Mouse (Mus musculus): ENCODE measurements around the gene Clec12b. TPM values are rescaled to one million over a fixed set of nuclear protein-coding genes. Genes with fewer than 3 reads are reported as not detected.

Gene Clec12b
- polyA plus RNA-seq, 1 experiment = not detected

DNA sequence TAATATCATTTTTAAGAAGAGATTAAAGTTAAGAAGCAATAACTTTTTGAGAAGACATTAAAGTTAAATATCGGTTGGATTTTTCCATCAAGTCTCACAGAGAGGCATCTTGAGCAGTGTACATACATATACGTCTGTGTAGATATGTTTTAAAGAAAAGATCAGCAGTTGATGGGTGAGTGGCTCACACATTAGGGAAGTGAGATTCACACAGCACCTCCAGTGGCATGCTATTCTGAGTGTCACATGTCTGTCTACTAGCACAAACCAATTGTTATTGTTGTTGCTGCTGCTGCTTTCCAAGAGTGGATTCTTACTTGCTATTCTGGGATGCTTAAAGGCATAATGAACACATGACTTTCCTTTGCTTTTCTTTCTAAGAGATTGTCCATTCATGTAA, 16.7 kb upstream of the Clec12b start:
- no peak overlapping the region for H3ac ChIP-seq (ENCODE audit: control insufficient read depth, insufficient read length)
- no peaks in the 10 kb centered on the region for H3K27me3 ChIP-seq (ENCODE audit: control insufficient read depth, insufficient read depth, insufficient read length)
- H3K79me2 ChIP-seq (ENCODE audit: control insufficient read depth, insufficient read depth) = no peaks in the 10 kb centered on the region
- H3K4me3 ChIP-seq = no peak overlapping the region
- H3K36me3 ChIP-seq (ENCODE audit: control insufficient read depth, insufficient read depth) = no peaks in the 10 kb centered on the region
- no peak overlapping the region for H3K4me2 ChIP-seq (ENCODE audit: low read depth)
- no peak for TF ChIP-seq CEBPB (IDR thresholded peaks at IDR 0.05; ENCODE audit: insufficient read depth, poor library complexity, severe bottlenecking)
- no peak for TF ChIP-seq E2F4 (IDR thresholded peaks at IDR 0.05; ENCODE audit: insufficient read depth)
- no peak for TF ChIP-seq TCF12 (IDR thresholded peaks at IDR 0.05; ENCODE audit: insufficient read depth, poor library complexity, severe bottlenecking)
- TF ChIP-seq MYOG (IDR thresholded peaks at IDR 0.05; ENCODE audit: control insufficient read depth in 1 of 3, insufficient read depth in 1 of 3, insufficient read length in 2 of 3, low read depth in 2 of 3) = no peak
- no peak for TF ChIP-seq POLR2AphosphoS2 (IDR thresholded peaks at IDR 0.05; ENCODE audit: insufficient read length, low read depth)
- TF ChIP-seq USF1 (IDR thresholded peaks at IDR 0.05; ENCODE audit: low read depth) = no peak
- no peak for TF ChIP-seq MAX (IDR thresholded peaks at IDR 0.05; ENCODE audit: low read depth)
- no peak for TF ChIP-seq TCF3 (IDR thresholded peaks at IDR 0.05; ENCODE audit: insufficient read length, low read depth)
- TF ChIP-seq SRF (IDR thresholded peaks at IDR 0.05; ENCODE audit: control insufficient read depth, insufficient read length, low read depth) = no peak
- no peak for TF ChIP-seq POLR2A (IDR thresholded peaks at IDR 0.05; ENCODE audit: insufficient read length, low read depth)
- TF ChIP-seq REST (IDR thresholded peaks at IDR 0.05; ENCODE audit: insufficient read depth, insufficient read length) = no peak
- TF ChIP-seq MYOD1 (IDR thresholded peaks at IDR 0.05; ENCODE audit: control insufficient read depth in 1 of 3, insufficient read length in 2 of 3, low read depth in 2 of 3) = no peak

DNA sequence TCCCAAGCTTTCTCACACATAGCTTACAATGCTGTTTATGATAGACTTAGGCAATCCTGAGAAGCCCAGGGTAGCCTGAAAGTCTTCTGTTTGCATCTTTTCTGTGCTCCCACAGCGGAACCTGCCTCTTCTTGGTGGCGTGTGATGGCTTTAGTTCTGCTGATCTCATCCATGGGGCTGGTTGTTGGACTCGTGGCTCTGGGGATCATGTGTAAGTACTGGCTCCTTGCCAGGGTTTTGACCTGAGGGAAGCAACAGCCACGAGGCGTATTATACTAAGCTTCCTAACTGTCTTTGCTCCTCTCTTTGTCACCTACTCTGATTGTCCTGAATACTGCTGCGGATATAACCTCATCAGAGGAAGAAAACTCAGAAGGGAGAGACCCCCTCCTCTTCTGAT, 14.3 kb upstream of the Clec12b start:
- no peak overlapping the region for H3K4me2 ChIP-seq (ENCODE audit: low read depth)
- no peak overlapping the region for H3K4me3 ChIP-seq
- no peaks in the 10 kb centered on the region for H3K36me3 ChIP-seq (ENCODE audit: control insufficient read depth, insufficient read depth)
- no peak overlapping the region for H3ac ChIP-seq (ENCODE audit: control insufficient read depth, insufficient read length)
- no peaks in the 10 kb centered on the region for H3K27me3 ChIP-seq (ENCODE audit: control insufficient read depth, insufficient read depth, insufficient read length)
- no peaks in the 10 kb centered on the region for H3K79me2 ChIP-seq (ENCODE audit: control insufficient read depth, insufficient read depth)
- TF ChIP-seq POLR2AphosphoS2 (IDR thresholded peaks at IDR 0.05; ENCODE audit: insufficient read length, low read depth) = no peak
- no peak for TF ChIP-seq MYOG (IDR thresholded peaks at IDR 0.05; ENCODE audit: control insufficient read depth in 1 of 3, insufficient read depth in 1 of 3, insufficient read length in 2 of 3, low read depth in 2 of 3)
- TF ChIP-seq REST (IDR thresholded peaks at IDR 0.05; ENCODE audit: insufficient read depth, insufficient read length) = no peak
- TF ChIP-seq USF1 (IDR thresholded peaks at IDR 0.05; ENCODE audit: low read depth) = no peak
- TF ChIP-seq SRF (IDR thresholded peaks at IDR 0.05; ENCODE audit: control insufficient read depth, insufficient read length, low read depth) = no peak
- TF ChIP-seq POLR2A (IDR thresholded peaks at IDR 0.05; ENCODE audit: insufficient read length, low read depth) = no peak
- no peak for TF ChIP-seq MYOD1 (IDR thresholded peaks at IDR 0.05; ENCODE audit: control insufficient read depth in 1 of 3, insufficient read length in 2 of 3, low read depth in 2 of 3)
- TF ChIP-seq TCF12 (IDR thresholded peaks at IDR 0.05; ENCODE audit: insufficient read depth, poor library complexity, severe bottlenecking) = no peak
- no peak for TF ChIP-seq TCF3 (IDR thresholded peaks at IDR 0.05; ENCODE audit: insufficient read length, low read depth)
- no peak for TF ChIP-seq MAX (IDR thresholded peaks at IDR 0.05; ENCODE audit: low read depth)
- no peak for TF ChIP-seq E2F4 (IDR thresholded peaks at IDR 0.05; ENCODE audit: insufficient read depth)
- TF ChIP-seq CEBPB (IDR thresholded peaks at IDR 0.05; ENCODE audit: insufficient read depth, poor library complexity, severe bottlenecking) = no peak

DNA sequence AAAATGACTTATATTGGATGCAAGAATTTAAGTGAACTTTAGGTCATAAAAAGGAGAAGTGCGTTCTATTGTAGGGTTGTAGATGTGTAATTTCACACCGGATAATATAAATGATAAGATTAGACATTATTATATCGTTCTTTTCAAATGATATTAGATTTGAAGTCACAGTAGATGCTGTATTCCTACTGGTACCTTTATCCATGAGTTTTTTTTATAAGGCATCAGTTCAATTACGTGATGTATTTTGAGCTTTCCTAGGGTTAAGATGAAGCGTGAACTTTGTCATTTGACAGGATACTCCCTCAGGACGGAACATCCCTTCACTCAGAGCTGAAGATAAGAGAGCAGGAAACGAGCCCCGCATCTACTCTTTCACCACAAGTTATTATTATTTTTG, 11.3 kb upstream of the Clec12b start, which contains the start of gene Clec1b:
Gene Clec1b, plus strand, starts transcription at position 301 of the 400 bp plus-strand sequence.
- H3K4me3 ChIP-seq = no peak within 1 kb of the TSS
- no peak for TF ChIP-seq E2F4 (IDR thresholded peaks at IDR 0.05; ENCODE audit: insufficient read depth)
- no peak for TF ChIP-seq POLR2AphosphoS2 (IDR thresholded peaks at IDR 0.05; ENCODE audit: insufficient read length, low read depth)
- TF ChIP-seq REST (IDR thresholded peaks at IDR 0.05; ENCODE audit: insufficient read depth, insufficient read length) = no peak
- TF ChIP-seq POLR2A (IDR thresholded peaks at IDR 0.05; ENCODE audit: insufficient read length, low read depth) = no peak
- TF ChIP-seq TCF3 (IDR thresholded peaks at IDR 0.05; ENCODE audit: insufficient read length, low read depth) = no peak
- no peak for TF ChIP-seq USF1 (IDR thresholded peaks at IDR 0.05; ENCODE audit: low read depth)
- no peak for TF ChIP-seq TCF12 (IDR thresholded peaks at IDR 0.05; ENCODE audit: insufficient read depth, poor library complexity, severe bottlenecking)
- TF ChIP-seq MYOD1 (IDR thresholded peaks at IDR 0.05; ENCODE audit: control insufficient read depth in 1 of 3, insufficient read length in 2 of 3, low read depth in 2 of 3) = no peak
- no peak for TF ChIP-seq SRF (IDR thresholded peaks at IDR 0.05; ENCODE audit: control insufficient read depth, insufficient read length, low read depth)
- no peak for TF ChIP-seq CEBPB (IDR thresholded peaks at IDR 0.05; ENCODE audit: insufficient read depth, poor library complexity, severe bottlenecking)
- TF ChIP-seq MAX (IDR thresholded peaks at IDR 0.05; ENCODE audit: low read depth) = no peak
- no peak for TF ChIP-seq MYOG (IDR thresholded peaks at IDR 0.05; ENCODE audit: control insufficient read depth in 1 of 3, insufficient read depth in 1 of 3, insufficient read length in 2 of 3, low read depth in 2 of 3)
- H3K36me3 ChIP-seq (ENCODE audit: control insufficient read depth, insufficient read depth) = no peaks in the 10 kb centered on the region
- H3K79me2 ChIP-seq (ENCODE audit: control insufficient read depth, insufficient read depth) = no peaks in the 10 kb centered on the region
- no peak within 1 kb of the TSS for H3K4me2 ChIP-seq (ENCODE audit: low read depth)
- H3ac ChIP-seq (ENCODE audit: control insufficient read depth, insufficient read length) = no peak within 1 kb of the TSS
- no peaks in the 10 kb centered on the region for H3K27me3 ChIP-seq (ENCODE audit: control insufficient read depth, insufficient read depth, insufficient read length)

DNA sequence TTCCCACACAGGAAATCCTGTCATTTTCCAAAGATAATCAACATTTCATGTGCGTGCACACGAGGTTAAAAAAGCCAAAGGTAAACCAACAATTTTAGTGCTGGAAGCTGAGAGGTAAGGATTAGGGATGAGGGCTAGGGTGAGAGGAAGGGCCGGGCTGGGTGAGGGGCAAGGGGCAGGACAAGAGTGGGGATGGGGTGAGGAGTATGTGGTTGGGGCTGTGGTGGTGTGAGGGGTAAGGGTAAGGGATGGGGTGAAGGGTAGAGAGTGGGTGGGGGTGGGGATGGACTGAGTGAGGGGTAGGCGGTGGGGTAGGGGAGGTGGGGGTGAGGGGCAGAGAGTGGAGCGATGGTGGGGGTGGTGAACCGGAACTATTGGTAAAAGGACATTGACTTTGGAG, 8.1 kb upstream of the Clec12b start:
- no peak overlapping the region for H3ac ChIP-seq (ENCODE audit: control insufficient read depth, insufficient read length)
- no peaks in the 10 kb centered on the region for H3K79me2 ChIP-seq (ENCODE audit: control insufficient read depth, insufficient read depth)
- no peak overlapping the region for H3K4me2 ChIP-seq (ENCODE audit: low read depth)
- no peak overlapping the region for H3K4me3 ChIP-seq
- no peak for TF ChIP-seq TCF3 (IDR thresholded peaks at IDR 0.05; ENCODE audit: insufficient read length, low read depth)
- TF ChIP-seq MYOD1 (IDR thresholded peaks at IDR 0.05; ENCODE audit: control insufficient read depth in 1 of 3, insufficient read length in 2 of 3, low read depth in 2 of 3) = no peak
- no peak for TF ChIP-seq MYOG (IDR thresholded peaks at IDR 0.05; ENCODE audit: control insufficient read depth in 1 of 3, insufficient read depth in 1 of 3, insufficient read length in 2 of 3, low read depth in 2 of 3)
- TF ChIP-seq POLR2AphosphoS2 (IDR thresholded peaks at IDR 0.05; ENCODE audit: insufficient read length, low read depth) = no peak
- TF ChIP-seq POLR2A (IDR thresholded peaks at IDR 0.05; ENCODE audit: insufficient read length, low read depth) = no peak
- TF ChIP-seq E2F4 (IDR thresholded peaks at IDR 0.05; ENCODE audit: insufficient read depth) = no peak
- no peak for TF ChIP-seq REST (IDR thresholded peaks at IDR 0.05; ENCODE audit: insufficient read depth, insufficient read length)
- no peak for TF ChIP-seq USF1 (IDR thresholded peaks at IDR 0.05; ENCODE audit: low read depth)
- no peak for TF ChIP-seq MAX (IDR thresholded peaks at IDR 0.05; ENCODE audit: low read depth)
- no peak for TF ChIP-seq SRF (IDR thresholded peaks at IDR 0.05; ENCODE audit: control insufficient read depth, insufficient read length, low read depth)
- TF ChIP-seq CEBPB (IDR thresholded peaks at IDR 0.05; ENCODE audit: insufficient read depth, poor library complexity, severe bottlenecking) = no peak
- TF ChIP-seq TCF12 (IDR thresholded peaks at IDR 0.05; ENCODE audit: insufficient read depth, poor library complexity, severe bottlenecking) = no peak
- H3K27me3 ChIP-seq (ENCODE audit: control insufficient read depth, insufficient read depth, insufficient read length) = no peaks in the 10 kb centered on the region
- H3K36me3 ChIP-seq (ENCODE audit: control insufficient read depth, insufficient read depth) = no peaks in the 10 kb centered on the region
